Mouse (Mus musculus) ES-Bruce4 (cell line): ENCODE data around the gene Rasa4.

Experiments
- CTCF ChIP-seq: IDR thresholded peaks from one replicate; pipeline ENCODE4 v1.8.1; 2011; ENCODE audit warnings: low read depth, low read length
- POLR2A ChIP-seq: IDR thresholded peaks from one replicate; pipeline ENCODE4 v1.8.1; 2011; ENCODE audit warnings: low read length; ENCODE audit not compliant: insufficient read depth

DNA sequence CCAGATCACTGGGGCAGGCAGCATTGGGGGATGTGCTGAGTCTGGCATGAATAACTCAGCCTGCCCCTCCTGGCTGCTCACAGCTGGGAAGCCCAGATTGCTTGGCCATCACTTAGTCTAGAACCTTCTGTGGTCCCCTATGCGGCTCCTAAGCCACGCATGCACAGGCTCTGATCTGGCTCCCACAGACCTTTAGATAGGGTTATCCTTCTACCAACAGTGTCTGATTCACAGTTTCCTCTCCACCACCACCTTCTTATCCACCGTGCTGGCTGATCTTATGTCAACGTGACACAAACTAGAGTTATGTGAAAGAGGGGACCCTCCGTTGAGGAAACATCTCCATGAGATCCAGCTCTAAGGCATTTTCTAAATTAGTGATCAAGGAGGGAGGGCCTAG, 8.6 kb upstream of the Rasa4 start:
- TF ChIP-seq POLR2A (no peak), CTCF (no peak)
